24 mouse cellular contexts compared by ENCODE assay signal in genomic region chr11:68477661-68478060, GRCm38 (mm10). TPM values are rescaled to one million over a fixed set of nuclear protein-coding genes. Genes with fewer than 3 reads are reported as not detected.
DNase-seq lines count a peak whose midpoint lies in the region; ATAC-seq and TF ChIP-seq lines count a peak whose summit lies in the region.
"Had no signal": no experiment of that assay in that cellular context is flagged by ENCODE, and none has a peak within 500 bp of the region (broad histone marks: within the 10 kb centered on the region; RNA-seq: fewer than 3 reads in every experiment).

No protein-coding gene starts in this region.

- no peak overlapping the region for H3K4me3 ChIP-seq in heart, embryonic 13.5 days
- no peak overlapping the region for H3K4me3 ChIP-seq in heart, adult 2 months
- H3K4me3 ChIP-seq in heart, postnatal 0 days (ENCODE audit: low read depth, low read length), result no peak overlapping the region
- H3K4me3 ChIP-seq in lung, embryonic 16.5 days (ENCODE audit: low read length), result no peak overlapping the region
- H3K4me3 ChIP-seq: embryonic facial prominence, embryonic 15.5 days; erythroblast, embryonic 14.5 days; forebrain, embryonic 10.5 days; gastrocnemius, adult 2 months; hindbrain, embryonic 12.5 days had no signal

- H3K27me3 ChIP-seq in heart, embryonic 13.5 days (replicated peaks), result peaks cover 15% of the 10 kb centered on the region
- no peaks in the 10 kb centered on the region for H3K27me3 ChIP-seq in heart, adult 2 months (ENCODE audit: control insufficient read depth, insufficient read depth, low read length)
- H3K27me3 ChIP-seq in heart, postnatal 0 days (ENCODE audit: control insufficient read depth, insufficient read depth, low read length), result no peaks in the 10 kb centered on the region
- H3K27me3 ChIP-seq in lung, embryonic 16.5 days (ENCODE audit: control insufficient read depth, insufficient read depth, low read depth, low read length), result no peaks in the 10 kb centered on the region
- H3K27me3 ChIP-seq: CH12.LX; embryonic facial prominence, embryonic 15.5 days; hindbrain, embryonic 12.5 days had no signal

- H3K9me3 ChIP-seq in heart, embryonic 13.5 days, result peaks cover 4% of the 10 kb centered on the region; the same call in 1 of the 2 replicates
- H3K9me3 ChIP-seq in heart, postnatal 0 days (replicated peaks; ENCODE audit: control insufficient read depth, low read length), result no peaks in the 10 kb centered on the region
- H3K9me3 ChIP-seq in lung, embryonic 16.5 days (ENCODE audit: control insufficient read depth, low read length), result no peaks in the 10 kb centered on the region
- H3K9me3 ChIP-seq: embryonic facial prominence, embryonic 15.5 days; forebrain, embryonic 10.5 days; hindbrain, embryonic 12.5 days had no signal

- H3K27ac ChIP-seq in heart, embryonic 13.5 days (replicated peaks), result peak overlapping the region; percentile 78
- no peak overlapping the region for H3K27ac ChIP-seq in heart, adult 2 months
- peak overlapping the region; percentile 77; the same call in 1 of the 2 replicates for H3K27ac ChIP-seq in heart, postnatal 0 days (ENCODE audit: low read depth)
- H3K27ac ChIP-seq in lung, embryonic 16.5 days (ENCODE audit: low read length), result no peak overlapping the region
- H3K27ac ChIP-seq: embryonic facial prominence, embryonic 15.5 days; forebrain, embryonic 10.5 days; gastrocnemius, adult 2 months; hindbrain, embryonic 12.5 days had no signal

- H3K79me2 ChIP-seq in heart, adult 2 months (replicated peaks; ENCODE audit: control insufficient read depth, insufficient read depth, low read length), result no peaks in the 10 kb centered on the region

- no peak overlapping the region for H3K9ac ChIP-seq in heart, embryonic 13.5 days
- no peak overlapping the region for H3K9ac ChIP-seq in heart, adult 2 months (ENCODE audit: low read depth, low read length)
- no peak overlapping the region for H3K9ac ChIP-seq in heart, postnatal 0 days (replicated peaks; ENCODE audit: low read depth, low read length)
- H3K9ac ChIP-seq in lung, embryonic 16.5 days (ENCODE audit: low read length), result no peak overlapping the region
- H3K9ac ChIP-seq: embryonic facial prominence, embryonic 15.5 days; hindbrain, embryonic 12.5 days had no signal

- intact Hi-C loops in heart, adult 2 months (cut with DNase I), result loop anchor here (5.0 kb wide), 1 partner anchor 45 kb away; the partner anchor contains the start of gene Pik3r5
- intact Hi-C loops in heart, postnatal 10 days (cut with DNase I), result no loop called here

- no peaks in the 10 kb centered on the region for H3K36me3 ChIP-seq in heart, embryonic 13.5 days
- H3K36me3 ChIP-seq in heart, adult 2 months (ENCODE audit: control insufficient read depth, insufficient read depth, low read length), result no peaks in the 10 kb centered on the region
- no peaks in the 10 kb centered on the region for H3K36me3 ChIP-seq in heart, postnatal 0 days (replicated peaks; ENCODE audit: control insufficient read depth, insufficient read depth, low read length)
- H3K36me3 ChIP-seq in lung, embryonic 16.5 days (ENCODE audit: control insufficient read depth, insufficient read depth, low read length), result no peaks in the 10 kb centered on the region
- H3K36me3 ChIP-seq: embryonic facial prominence, embryonic 15.5 days; forebrain, embryonic 10.5 days; hindbrain, embryonic 12.5 days had no signal

- no peak overlapping the region for H3K4me2 ChIP-seq in heart, embryonic 13.5 days
- H3K4me2 ChIP-seq in heart, postnatal 0 days (ENCODE audit: low read depth, low read length), result no peak overlapping the region
- H3K4me2 ChIP-seq in lung, embryonic 16.5 days (ENCODE audit: low read depth, low read length), result no peak overlapping the region
- H3K4me2 ChIP-seq: embryonic facial prominence, embryonic 15.5 days; heart, embryonic 11.5 days; hindbrain, embryonic 12.5 days had no signal

- TF ChIP-seq EP300 in heart, adult 2 months (IDR thresholded peaks at IDR 0.05; ENCODE audit: insufficient read depth, low read depth, low read length), result no peak
- TF ChIP-seq EP300 in heart, postnatal 0 days (IDR thresholded peaks at IDR 0.05; ENCODE audit: low read depth), result no peak

- ATAC-seq in heart, embryonic 13.5 days (ENCODE audit: extremely low read depth, insufficient number of reproducible peaks, low FRiP score, low TSS enrichment), result no peak
- no peak for ATAC-seq in heart, postnatal 0 days (ENCODE audit: insufficient read depth, low read depth)
- ATAC-seq in lung, embryonic 16.5 days (ENCODE audit: low read depth), result 0 out of 2 replicates have a peak, but pooled peaks have one; percentile 30
- ATAC-seq: forebrain, embryonic 14.5 days; hindbrain, embryonic 16.5 days; inflammation-experienced regulatory T-cells, adult 6 months had no signal

- 62% methylated on average over 6 of the region's 6 CpGs for WGBS in heart, embryonic 13.5 days
- WGBS in heart, adult 2 months, result 56% methylated on average over 6 of the region's 6 CpGs
- WGBS in heart, postnatal 0 days, result 35% methylated on average over 6 of the region's 6 CpGs
- 66% methylated on average over 6 of the region's 6 CpGs for WGBS in lung, embryonic 16.5 days

- peaks cover 25% of the 10 kb centered on the region for H3K4me1 ChIP-seq in heart, embryonic 13.5 days
- H3K4me1 ChIP-seq in heart, adult 2 months (ENCODE audit: control insufficient read depth, insufficient read depth, low read length), result no peaks in the 10 kb centered on the region; the same call in 1 of the 2 replicates
- H3K4me1 ChIP-seq in heart, postnatal 0 days (ENCODE audit: control insufficient read depth, insufficient read depth), result peaks cover 13% of the 10 kb centered on the region
- H3K4me1 ChIP-seq in lung, embryonic 16.5 days (replicated peaks; ENCODE audit: control insufficient read depth, insufficient read depth, low read length), result peaks cover 2% of the 10 kb centered on the region; the same call in 1 of the 2 replicates
- H3K4me1 ChIP-seq: embryonic facial prominence, embryonic 15.5 days; forebrain, embryonic 10.5 days; hindbrain, embryonic 12.5 days had no signal

- DNase-seq in heart, adult 2 months, result no peak
- no peak for DNase-seq in heart, postnatal 0 days (ENCODE audit: low spot score)
- no peak for DNase-seq in heart, postnatal 10 days
- no peak for DNase-seq in lung, postnatal 36 days
- no peak for DNase-seq in left cerebral cortex, adult 11 months (ENCODE audit: low spot score)
- DNase-seq: adrenal gland, adult 2 months; adrenal gland, postnatal 25 days; cerebellum, adult 18-20 months; cerebellum, adult 9-11 months; cerebellum, postnatal 36 days; gastrocnemius, adult 2 months; gastrocnemius, postnatal 25 days; heart, postnatal 36 days had no signal

- TF ChIP-seq POLR2A in heart, adult 2 months (IDR thresholded peaks at IDR 0.05; ENCODE audit: insufficient read depth, low read depth, low read length), result no peak

- no peak for TF ChIP-seq CTCF in heart, adult 2 months (IDR thresholded peaks at IDR 0.05)
- TF ChIP-seq CTCF in heart, postnatal 0 days (IDR thresholded peaks at IDR 0.05; ENCODE audit: low read depth), result no peak

RNA-seq across cellular contexts. Expression of gene Pik3r6, which starts 25.2 kb away (rescaled TPM):
- polyA plus RNA-seq in heart, embryonic 13.5 days (2015; fragmentation: Nextera tagmentation; extraction: Ambion mirVana), result 3.7 and 4.3 TPM in 2 replicates
- total RNA-seq in heart, adult 2 months (2021), result 1 to 10 TPM; 3.6 to 6.1 TPM
- 9.0 and 11.4 TPM in 2 replicates for polyA plus RNA-seq in heart, adult 2 months (2012; rRNA removed)
- 5.4 and 8.8 TPM in 2 replicates for total RNA-seq in heart, postnatal 0 days (2014; rRNA removed; ENCODE audit: low replicate concordance)
- polyA plus RNA-seq in heart, postnatal 0 days (2015; fragmentation: Nextera tagmentation; extraction: Ambion mirVana), result 4.7 and 5.0 TPM in 2 replicates
- total RNA-seq in heart, postnatal 10 days (2021), result 1 to 10 TPM; 7.4 to 9.6 TPM
- 5.9 and 6.0 TPM in 2 replicates for polyA plus RNA-seq in lung, embryonic 16.5 days (2015; fragmentation: Nextera tagmentation; extraction: Ambion mirVana)
- polyA plus RNA-seq: inflammation-experienced regulatory T-cells, adult 6 months had no signal

RNA-seq across cellular contexts. Expression of gene Pik3r5, which starts 45.7 kb away (rescaled TPM):
- 0.23 and 0.39 TPM in 2 replicates for polyA plus RNA-seq in heart, embryonic 13.5 days (2015; fragmentation: Nextera tagmentation; extraction: Ambion mirVana)
- total RNA-seq in heart, adult 2 months (2021), result 1 to 10 TPM in 1 of 2 experiments, under 1 TPM in 1; 0.84 to 1.3 TPM
- polyA plus RNA-seq in heart, adult 2 months (2012; rRNA removed), result 1.4 and 2.9 TPM in 2 replicates
- total RNA-seq in heart, postnatal 0 days (2014; rRNA removed; ENCODE audit: low replicate concordance), result 1.5 and 2.0 TPM in 2 replicates
- polyA plus RNA-seq in heart, postnatal 0 days (2015; fragmentation: Nextera tagmentation; extraction: Ambion mirVana), result 0.82 and 0.84 TPM in 2 replicates
- total RNA-seq in heart, postnatal 10 days (2021), result 1 to 10 TPM in 1 of 2 experiments, under 1 TPM in 1; 0.72 to 1.3 TPM
- polyA plus RNA-seq in lung, embryonic 16.5 days (2015; fragmentation: Nextera tagmentation; extraction: Ambion mirVana), result 0.55 and 0.67 TPM in 2 replicates

Comparison
In these comparisons a context has a peak if more than half of its experiments do, and no peak if none do; other contexts are left out.
1. H3K27ac ChIP-seq: peak in heart, embryonic 13.5 days (single experiment) and heart, postnatal 0 days (single experiment); none in heart, adult 2 months (single experiment) and lung, embryonic 16.5 days (single experiment).